Comparison of ENCODE assay signal across 18 mouse cellular contexts in genomic region chr12:32553793-32554192, GRCm38 (mm10).
"Had no signal": no experiment of that assay in that cellular context is flagged by ENCODE, and none has a peak within 500 bp of the region (broad histone marks: within the 10 kb centered on the region; RNA-seq: fewer than 3 reads in every experiment).

No protein-coding gene starts in this region.

- H3K4me3 ChIP-seq: lung, embryonic 15.5 days; megakaryocyte, embryonic 14.5 days; neural tube, embryonic 12.5 days; stomach, embryonic 15.5 days had no signal

- H3K4me2 ChIP-seq: lung, embryonic 15.5 days; midbrain, embryonic 11.5 days; neural tube, embryonic 12.5 days; stomach, embryonic 15.5 days had no signal

- H3K27me3 ChIP-seq: lung, embryonic 15.5 days; neural tube, embryonic 12.5 days; stomach, embryonic 15.5 days had no signal

- H3K9ac ChIP-seq: liver, postnatal 0 days; lung, embryonic 15.5 days; neural tube, embryonic 12.5 days; stomach, embryonic 15.5 days had no signal

- DNase-seq: liver, postnatal 0 days; lung, adult 2 months; lung, postnatal 14 days; lung, postnatal 36 days; midbrain, embryonic 14.5 days; right cerebral cortex, postnatal 14 days; thymus, adult 2 months; thymus, postnatal 25 days; thymus, postnatal 4 days had no signal

- H3K27ac ChIP-seq: lung, embryonic 15.5 days; macrophage; neural tube, embryonic 12.5 days; stomach, embryonic 15.5 days; stomach, postnatal 0 days had no signal

- H3K36me3 ChIP-seq: lung, embryonic 15.5 days; neural tube, embryonic 12.5 days; stomach, embryonic 15.5 days had no signal

- H3K4me1 ChIP-seq: lung, embryonic 15.5 days; megakaryocyte, embryonic 14.5 days; neural tube, embryonic 12.5 days; stomach, embryonic 15.5 days had no signal

- H3K9me3 ChIP-seq: stomach, embryonic 15.5 days had no signal

- ATAC-seq: liver, postnatal 0 days; lung, postnatal 0 days; midbrain, embryonic 16.5 days had no signal
